Mouse (Mus musculus): ENCODE measurements around the gene Mapk13.
"Not testable (repeated sequence)": the region's sequence is repeated elsewhere in the genome, so short reads cannot be mapped to it uniquely, and the experiment has no call there.

Gene Mapk13

GRCm38 (mm10) chr17:28769121-28769874 is at the start of gene Mapk13:
Mapk13 (plus strand) TSS chr17:28769297.
- peak; percentile 51 to 71 for DNase-seq

GRCm38 (mm10) chr17:28725783-28726182 is 43.3 kb upstream of the Mapk13 start, which contains the start of gene AC170998.1:
AC170998.1 (plus strand) TSS chr17:28726083.
- no peak for DNase-seq

- DNase-seq, result not testable (repeated sequence)
Observed at GRCm38 (mm10) chr17:28727511-28727910, 41.6 kb upstream of the Mapk13 start.

GRCm38 (mm10) chr17:28735317-28736105 is 33.6 kb upstream of the Mapk13 start:
- no peak for DNase-seq

- no peak for DNase-seq
Observed at GRCm38 (mm10) chr17:28736486-28736885, 32.6 kb upstream of the Mapk13 start.

- DNase-seq, result no peak
Observed at GRCm38 (mm10) chr17:28737973-28738372, 31.1 kb upstream of the Mapk13 start.

GRCm38 (mm10) chr17:28739244-28739643 is 29.9 kb upstream of the Mapk13 start:
- no peak for DNase-seq

- peak; percentile 15 to 37 for DNase-seq
Observed at GRCm38 (mm10) chr17:28743145-28743866, 25.8 kb upstream of the Mapk13 start.

- DNase-seq, result peak; percentile 23 to 29
Observed at GRCm38 (mm10) chr17:28743916-28744315, 25.2 kb upstream of the Mapk13 start.

- no peak for DNase-seq
Observed at GRCm38 (mm10) chr17:28745773-28746172, 23.3 kb upstream of the Mapk13 start.

GRCm38 (mm10) chr17:28748001-28748400 is 21.1 kb upstream of the Mapk13 start:
- DNase-seq, result no peak

GRCm38 (mm10) chr17:28750580-28750979 is 18.5 kb upstream of the Mapk13 start:
- DNase-seq, result no peak

- no peak for DNase-seq
Observed at GRCm38 (mm10) chr17:28756447-28756846, 12.7 kb upstream of the Mapk13 start.

- no peak for DNase-seq
Observed at GRCm38 (mm10) chr17:28757470-28757869, 11.6 kb upstream of the Mapk13 start.

GRCm38 (mm10) chr17:28760736-28761312 is 8.3 kb upstream of the Mapk13 start:
- no peak for DNase-seq

- peak; percentile 88 to 90 for DNase-seq
Observed at GRCm38 (mm10) chr17:28761871-28762270, 7.2 kb upstream of the Mapk13 start.

GRCm38 (mm10) chr17:28766203-28766602 is 2.9 kb upstream of the Mapk13 start:
- DNase-seq, result no peak

- DNase-seq, result no peak
Observed at GRCm38 (mm10) chr17:28766781-28767515, 2.1 kb upstream of the Mapk13 start.

GRCm38 (mm10) chr17:28769875-28770421 is 851 bp downstream of the Mapk13 start:
- DNase-seq, result peak; percentile 48 to 68

GRCm38 (mm10) chr17:28771289-28771688 is 2.2 kb downstream of the Mapk13 start:
- DNase-seq, result no peak

- DNase-seq, result peak in 1 of 2 experiments; percentile 19
Observed at GRCm38 (mm10) chr17:28774303-28774702, 5.2 kb downstream of the Mapk13 start.

GRCm38 (mm10) chr17:28775161-28775560 is 6.1 kb downstream of the Mapk13 start:
- DNase-seq, result no peak
